Mouse (Mus musculus) brain, embryonic 14.5 days (tissue): ENCODE results near the gene Tmem45b.
A peak's percentile ranks its signal among the peaks of the same experiment; 100 is the strongest.

Experiments
- CTCF ChIP-seq: fragments of 200-500 bp; IDR thresholded peaks from 2 replicates; pipeline ENCODE4 v1.5.1; 2012; ENCODE audit warnings: inconsistent platforms, mild to moderate bottlenecking, moderate library complexity, borderline replicate concordance; ENCODE audit not compliant: insufficient read depth, insufficient read length; ENCODE audit errors: extremely low read depth
- POLR2A ChIP-seq: fragments of 200-500 bp; IDR thresholded peaks from 2 replicates; pipeline ENCODE4 v1.6.1; 2012; ENCODE audit warnings: mild to moderate bottlenecking, inconsistent platforms, borderline replicate concordance; ENCODE audit not compliant: poor library complexity, insufficient read depth, insufficient read length, severe bottlenecking; ENCODE audit errors: extremely low read depth

- TF ChIP-seq POLR2A (no peak), CTCF (peak; percentile 65; the same call in 1 of the 2 replicates)
Measured at GRCm38 (mm10) chr9:31405217-31405616, 59.0 kb downstream of the Tmem45b start.
